Mouse (Mus musculus): Measurements from ENCODE around the gene Ankrd11. TPM values are rescaled to one million over a fixed set of nuclear protein-coding genes. Genes with fewer than 3 reads are reported as not detected.
A peak's percentile ranks its signal among the peaks of the same experiment; 100 is the strongest.

The Ankrd11 gene
- polyA plus RNA-seq, 1 experiment: 30.1 TPM

DNA sequence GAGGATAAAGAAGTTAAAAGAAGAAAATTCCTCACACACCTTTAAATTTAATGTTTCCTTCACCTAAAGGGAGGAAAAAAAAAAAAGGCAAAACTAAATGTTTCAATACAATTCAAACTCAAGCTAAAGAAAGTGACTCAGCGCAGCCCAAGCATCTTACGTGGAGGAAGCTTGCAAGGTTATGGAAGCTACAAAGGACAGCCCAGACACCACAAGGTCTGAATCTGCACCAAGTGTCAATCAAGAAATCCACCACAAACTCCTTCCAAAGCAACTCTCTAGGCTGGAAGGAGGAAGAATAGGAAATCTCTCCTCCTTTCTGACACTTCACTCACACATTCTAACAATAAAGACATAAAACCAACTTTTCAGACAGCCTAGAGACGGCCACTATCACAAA is 62.7 kb downstream of the Ankrd11 start:
- DNase-seq (ENCODE audit: low read depth, low spot score): no peak
- WGBS: 78% methylated on average over 3 of the region's 3 CpGs

DNA sequence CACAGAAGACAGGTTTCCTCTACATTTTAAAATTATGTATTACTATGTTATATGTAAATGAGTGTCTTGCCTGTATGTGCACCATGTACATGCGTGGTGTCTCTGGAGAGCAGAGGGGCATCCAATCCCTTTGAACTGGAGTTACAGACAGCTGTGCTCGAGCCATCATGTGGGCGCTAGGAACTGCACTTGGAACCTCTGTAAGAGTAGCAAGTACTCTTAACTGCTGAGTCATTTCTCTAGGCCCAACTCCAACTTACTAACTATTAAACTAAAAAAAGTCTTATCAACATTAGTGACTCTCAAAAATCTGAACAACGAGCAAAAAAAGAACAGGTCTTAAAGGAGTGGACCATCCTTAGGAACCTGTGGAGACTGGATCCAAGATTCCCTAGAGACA is 66.0 kb downstream of the Ankrd11 start:
- no peak for DNase-seq (ENCODE audit: low read depth, low spot score)
- WGBS: 40% methylated on average over 4 of the region's 4 CpGs

DNA sequence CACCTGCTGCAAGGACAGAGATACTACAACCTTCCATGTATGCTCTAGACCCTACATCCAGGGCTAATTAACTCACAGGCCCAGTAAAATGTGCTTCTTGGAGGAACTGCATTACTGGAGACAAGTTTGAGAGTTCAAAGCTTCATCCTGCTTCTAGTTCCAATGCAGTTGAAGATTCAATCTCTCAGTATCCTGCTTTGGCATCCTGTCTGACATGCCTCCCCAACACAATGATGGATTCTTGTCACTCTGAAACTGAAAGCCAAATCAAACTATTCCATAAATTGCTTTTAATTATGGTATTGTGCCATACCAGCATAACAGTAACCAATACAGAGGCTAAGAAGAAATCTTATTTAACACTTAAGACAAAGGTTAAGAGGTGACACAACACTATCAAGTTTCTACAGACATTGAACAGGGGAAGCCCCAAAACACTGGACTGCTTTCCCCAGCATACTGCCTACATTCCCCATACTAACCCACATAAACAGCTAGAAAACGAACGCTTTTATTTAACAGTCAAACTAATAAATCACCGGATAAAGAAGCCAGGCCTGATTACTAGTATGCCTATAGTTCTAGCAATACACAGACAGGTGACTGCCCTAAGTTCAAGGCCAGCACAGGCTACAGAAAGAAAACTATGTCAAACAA is 72.0 kb downstream of the Ankrd11 start:
- no peak for DNase-seq (ENCODE audit: low read depth, low spot score)
- WGBS: 65% methylated on average over 3 of the region's 3 CpGs

DNA sequence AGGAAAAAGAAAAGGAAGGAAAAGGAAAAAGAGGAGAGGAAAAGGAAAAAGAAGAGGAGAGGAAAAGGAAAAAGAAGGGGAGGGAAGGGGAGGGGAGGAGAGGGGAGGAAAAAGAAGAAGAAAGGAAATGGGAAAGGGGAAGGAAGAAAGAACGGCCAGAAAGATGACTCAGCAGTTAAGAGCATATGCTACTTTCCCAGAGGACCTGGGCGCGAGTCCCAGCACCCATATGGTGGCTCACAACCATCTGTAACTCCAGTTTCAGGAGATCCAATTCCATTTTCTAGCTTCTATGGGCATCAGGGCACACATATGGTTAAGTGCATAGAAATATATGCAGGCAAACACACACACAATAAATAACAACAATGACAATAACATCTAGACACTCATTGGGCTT is 73.9 kb downstream of the Ankrd11 start:
- whole genome bisulfite sequencing: 82% methylated on average over 3 of the region's 3 CpGs
- no peak for DNase-seq (ENCODE audit: low read depth, low spot score)

DNA sequence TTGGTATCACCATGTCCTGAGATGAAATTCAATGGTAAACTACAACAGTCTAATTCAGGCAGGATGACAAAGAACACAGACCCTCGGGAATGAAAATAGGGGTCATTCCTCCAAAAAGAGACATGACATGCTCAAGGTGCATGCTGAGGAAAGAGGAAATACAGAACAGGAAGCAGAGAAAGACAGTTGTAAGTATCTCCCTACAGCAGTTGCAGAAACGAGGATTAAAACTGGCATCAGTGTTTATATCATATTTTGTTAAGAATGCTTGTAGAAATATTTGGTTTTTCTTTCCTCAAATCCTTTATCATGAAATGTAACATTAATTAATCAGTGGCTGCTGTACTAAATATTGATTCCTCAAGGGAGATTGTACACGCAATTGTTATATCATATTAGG is 75.4 kb downstream of the Ankrd11 start:
- no peak for DNase-seq (ENCODE audit: low read depth, low spot score)
- WGBS: 64% methylated on average over 3 of the region's 3 CpGs

DNA sequence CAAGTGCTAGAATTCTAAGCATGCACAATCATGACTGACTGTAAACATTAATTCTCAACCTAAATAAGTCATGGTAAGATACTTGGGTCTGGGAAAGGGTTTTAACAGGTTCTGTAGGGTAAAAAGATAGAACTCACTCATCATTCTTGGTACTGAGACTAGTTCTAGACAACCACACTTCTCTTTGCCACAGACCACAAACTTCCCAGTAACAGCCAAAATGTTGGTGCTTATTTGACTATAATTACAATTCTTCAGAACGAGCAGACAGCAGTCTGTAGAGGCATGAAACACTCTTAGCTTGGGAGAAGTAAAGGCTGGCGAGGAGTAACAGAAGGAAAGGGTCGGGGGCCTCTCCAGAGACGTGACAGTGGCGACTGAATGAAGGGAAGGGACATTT is 80.0 kb downstream of the Ankrd11 start:
- DNase-seq (ENCODE audit: low read depth, low spot score): no peak
- 50% methylated on average over 5 of the region's 5 CpGs for WGBS

DNA sequence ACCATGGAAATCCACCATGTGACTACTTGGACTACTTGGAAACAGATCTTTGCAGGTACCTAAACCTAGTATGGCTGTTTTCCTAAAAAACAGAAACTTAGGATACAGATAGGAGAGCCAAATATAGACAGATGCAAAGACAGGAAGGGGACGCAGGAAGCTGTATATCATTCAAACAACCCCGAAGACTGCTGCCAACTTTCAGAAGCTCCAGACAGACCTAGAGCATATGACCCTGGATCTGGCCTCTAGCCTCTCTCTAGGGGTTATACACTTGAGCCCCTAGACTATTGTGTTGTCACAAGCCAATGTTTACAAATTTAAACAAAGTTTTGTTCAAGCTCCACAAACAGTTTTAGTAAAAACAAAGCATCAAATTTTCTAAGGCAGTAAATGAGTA is 80.6 kb downstream of the Ankrd11 start:
- 2% methylated on average over 2 of the region's 2 CpGs for WGBS
- DNase-seq (ENCODE audit: low read depth, low spot score): no peak

DNA sequence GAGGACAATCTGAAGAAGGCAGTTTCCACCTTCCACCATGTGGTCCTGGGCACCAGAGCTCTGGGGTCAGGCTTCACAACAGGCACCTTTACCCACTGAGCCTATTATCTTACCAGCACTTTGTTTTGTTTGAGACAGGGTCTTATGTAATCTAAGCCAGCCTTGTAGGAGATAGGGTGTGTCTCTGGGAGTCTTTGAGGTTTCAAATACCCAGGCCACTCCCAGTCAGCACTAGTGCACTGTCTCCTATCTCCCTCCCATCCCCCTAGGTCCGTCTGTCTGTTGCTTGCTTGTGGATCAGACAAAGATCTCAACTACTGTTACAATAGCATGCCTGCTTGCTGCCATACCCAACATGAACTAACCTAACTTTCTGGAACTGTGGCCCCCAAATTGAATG is 81.1 kb downstream of the Ankrd11 start:
- 5% methylated on average over 1 of the region's 1 CpGs for WGBS
- no peak for DNase-seq (ENCODE audit: low read depth, low spot score)

DNA sequence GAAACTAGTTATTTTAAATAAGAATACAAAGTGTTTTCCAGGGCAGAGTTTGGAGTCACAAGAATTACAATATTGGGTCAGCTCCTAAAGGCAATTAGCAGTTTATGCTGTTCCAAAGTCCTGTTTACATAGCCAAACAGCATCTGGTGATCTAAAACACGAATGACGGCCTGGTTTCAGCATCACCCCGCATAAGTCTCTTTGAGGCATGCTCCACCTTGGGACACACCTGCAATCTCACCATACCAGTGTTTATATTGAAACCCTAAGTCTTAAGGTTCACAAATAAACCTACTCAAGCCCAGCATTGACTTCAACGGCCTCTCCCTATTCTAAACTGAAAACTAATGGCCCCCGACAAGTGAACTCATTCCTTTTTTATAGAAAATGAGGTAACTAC is 81.8 kb downstream of the Ankrd11 start:
- WGBS: 26% methylated on average over 5 of the region's 5 CpGs
- DNase-seq (ENCODE audit: low read depth, low spot score): peak; percentile 92

DNA sequence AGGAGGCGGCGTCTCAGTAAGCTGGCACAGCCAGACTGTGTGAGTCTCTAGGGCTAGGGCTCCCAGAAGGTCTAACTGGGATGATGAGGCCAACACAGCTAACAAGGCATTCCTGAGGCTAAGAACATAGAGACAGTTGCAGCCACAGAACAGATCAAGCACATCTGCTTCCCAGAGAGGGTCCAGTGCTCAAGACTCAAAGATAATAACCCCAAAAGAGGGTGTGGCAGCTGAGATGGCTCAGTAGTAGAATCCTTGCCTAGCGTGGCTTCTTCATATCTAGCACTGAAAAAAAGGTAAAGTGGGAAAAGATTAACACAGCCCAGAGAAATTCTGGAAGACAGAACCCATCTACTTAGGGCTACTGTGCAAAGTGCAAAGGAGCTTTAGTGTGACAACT is 86.1 kb downstream of the Ankrd11 start:
- DNase-seq (ENCODE audit: low read depth, low spot score): no peak
- 94% methylated on average over 3 of the region's 3 CpGs for WGBS

DNA sequence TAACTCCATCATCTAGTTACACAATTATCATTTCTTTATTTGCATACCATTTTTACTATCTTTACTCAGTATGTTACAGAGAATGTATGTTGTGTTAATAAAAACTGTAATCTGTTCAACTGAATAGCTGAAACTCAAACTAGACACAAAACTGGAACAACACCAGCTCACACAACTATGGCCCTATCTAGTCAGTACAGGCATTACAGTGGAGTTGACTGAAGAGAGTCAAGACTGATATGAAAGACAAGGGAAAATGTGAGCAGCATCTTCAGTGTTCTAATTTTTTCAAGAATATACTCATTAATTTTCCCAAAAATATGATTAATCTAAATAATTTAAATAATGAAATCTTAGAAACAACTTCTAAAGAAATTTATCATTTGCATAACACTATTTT is 86.9 kb downstream of the Ankrd11 start:
- DNase-seq (ENCODE audit: low read depth, low spot score): no peak

DNA sequence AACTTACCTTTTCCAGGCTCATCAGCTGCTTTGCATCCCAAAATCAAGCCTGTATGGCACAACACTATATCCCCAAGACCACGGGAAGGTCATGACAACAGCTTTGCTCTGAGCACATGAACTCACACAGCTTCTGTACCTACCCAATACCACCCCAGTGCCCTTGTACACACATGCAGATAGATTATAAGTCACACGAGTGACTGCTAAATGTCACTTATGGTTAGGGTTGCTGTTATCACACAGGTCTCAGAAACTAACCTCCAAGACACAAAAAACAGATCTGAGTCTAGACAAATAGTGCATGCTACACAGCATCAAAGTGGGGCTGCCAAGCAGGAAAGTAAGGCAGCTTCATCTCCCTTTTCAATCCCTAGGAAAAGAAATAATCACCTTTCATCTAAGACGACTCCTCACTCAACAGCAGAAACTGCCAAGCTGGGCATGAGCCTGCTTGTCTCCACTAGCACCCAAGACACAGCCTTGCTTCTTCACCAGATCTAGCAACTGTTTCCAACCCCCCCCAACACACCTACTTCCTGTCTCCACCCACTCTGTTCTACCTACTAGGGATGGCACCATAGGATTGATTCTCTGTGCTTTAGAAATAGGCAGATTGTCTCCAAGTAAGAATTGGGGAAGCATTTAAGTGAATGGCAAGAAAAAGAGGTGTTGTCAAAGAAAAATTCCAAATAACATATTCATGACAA is 87.8 kb downstream of the Ankrd11 start:
- 63% methylated on average over 3 of the region's 3 CpGs for WGBS
- DNase-seq (ENCODE audit: low read depth, low spot score): no peak

DNA sequence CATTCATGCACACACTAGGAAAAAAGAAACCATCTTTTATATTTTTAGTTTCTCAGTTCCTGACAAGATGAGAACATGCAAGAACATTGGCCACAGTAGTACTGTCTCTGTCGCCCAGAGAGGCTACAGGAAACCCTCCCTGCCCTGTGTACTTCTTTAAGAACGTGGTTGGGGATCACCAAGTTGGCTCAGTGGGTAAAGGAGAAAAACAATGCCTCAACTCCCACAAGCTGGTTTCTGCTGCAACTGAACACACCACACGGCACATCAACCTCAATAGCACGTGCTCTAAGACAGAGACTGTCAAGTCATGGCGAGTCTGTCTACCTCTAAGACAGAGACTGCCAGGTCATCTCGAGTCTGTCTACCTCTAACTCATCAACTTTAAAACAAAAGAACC is 89.0 kb downstream of the Ankrd11 start:
- 81% methylated on average over 6 of the region's 6 CpGs for WGBS
- no peak for DNase-seq (ENCODE audit: low read depth, low spot score)

DNA sequence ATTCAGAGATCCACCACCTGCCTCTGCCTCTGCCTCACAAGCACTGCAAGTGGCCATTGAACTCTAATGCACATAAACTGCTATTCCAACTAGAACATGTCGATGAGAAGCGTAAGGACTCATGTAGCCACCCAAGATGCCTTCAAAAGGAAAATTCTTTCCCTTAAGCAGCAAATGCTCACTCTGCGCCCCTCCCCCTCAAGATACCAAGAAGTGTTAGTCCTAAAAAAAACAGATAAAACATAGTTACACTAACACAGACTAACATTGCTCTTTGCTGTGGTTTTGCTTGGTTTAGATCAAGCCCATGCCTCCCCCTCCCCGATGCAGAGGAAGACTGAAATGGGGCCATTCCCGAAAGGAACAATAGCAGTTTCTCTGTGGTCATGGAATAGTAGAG is 90.6 kb downstream of the Ankrd11 start:
- DNase-seq (ENCODE audit: low read depth, low spot score): no peak
- 66% methylated on average over 5 of the region's 5 CpGs for WGBS

DNA sequence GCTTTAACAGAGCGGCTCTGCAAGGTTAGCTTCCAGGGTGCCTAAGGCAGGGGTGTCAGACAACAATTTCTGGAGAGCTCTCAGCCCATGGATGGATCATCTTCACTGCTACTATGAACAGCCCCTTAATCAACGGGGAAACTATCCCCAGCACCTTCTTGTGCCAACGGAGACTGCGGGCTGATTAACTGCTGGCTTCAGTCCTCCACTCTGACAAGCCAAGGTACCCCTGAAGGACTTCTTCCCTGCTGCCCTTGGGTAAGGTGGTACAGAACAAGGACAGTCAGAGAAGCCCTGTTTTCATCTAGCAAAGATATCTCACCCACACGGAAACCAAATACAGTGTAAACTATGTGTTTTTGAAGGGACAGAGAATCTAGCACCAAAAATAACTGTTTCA is 92.4 kb downstream of the Ankrd11 start:
- no peak for DNase-seq (ENCODE audit: low read depth, low spot score)
- 58% methylated on average over 5 of the region's 5 CpGs for WGBS

DNA sequence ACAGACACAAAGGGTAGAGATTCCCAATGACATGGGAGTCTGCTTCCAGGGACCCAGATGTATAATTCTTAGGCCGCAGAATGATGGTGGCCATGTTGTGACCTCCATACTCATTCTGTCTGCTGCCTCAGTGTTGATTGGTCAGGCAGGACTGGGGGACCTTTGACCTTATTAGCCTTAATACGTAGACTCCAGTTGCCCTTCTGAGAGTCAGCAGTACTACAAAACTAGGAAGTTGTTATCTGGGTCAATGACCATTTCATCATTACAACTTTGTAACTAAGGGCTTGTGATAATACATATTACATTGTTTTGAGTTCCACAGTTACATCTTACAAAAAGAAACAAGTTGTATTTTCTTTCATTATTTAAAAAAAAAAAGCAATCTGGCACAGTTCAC is 96.3 kb downstream of the Ankrd11 start:
- DNase-seq (ENCODE audit: low read depth, low spot score): no peak
- WGBS: 65% methylated on average over 2 of the region's 2 CpGs

DNA sequence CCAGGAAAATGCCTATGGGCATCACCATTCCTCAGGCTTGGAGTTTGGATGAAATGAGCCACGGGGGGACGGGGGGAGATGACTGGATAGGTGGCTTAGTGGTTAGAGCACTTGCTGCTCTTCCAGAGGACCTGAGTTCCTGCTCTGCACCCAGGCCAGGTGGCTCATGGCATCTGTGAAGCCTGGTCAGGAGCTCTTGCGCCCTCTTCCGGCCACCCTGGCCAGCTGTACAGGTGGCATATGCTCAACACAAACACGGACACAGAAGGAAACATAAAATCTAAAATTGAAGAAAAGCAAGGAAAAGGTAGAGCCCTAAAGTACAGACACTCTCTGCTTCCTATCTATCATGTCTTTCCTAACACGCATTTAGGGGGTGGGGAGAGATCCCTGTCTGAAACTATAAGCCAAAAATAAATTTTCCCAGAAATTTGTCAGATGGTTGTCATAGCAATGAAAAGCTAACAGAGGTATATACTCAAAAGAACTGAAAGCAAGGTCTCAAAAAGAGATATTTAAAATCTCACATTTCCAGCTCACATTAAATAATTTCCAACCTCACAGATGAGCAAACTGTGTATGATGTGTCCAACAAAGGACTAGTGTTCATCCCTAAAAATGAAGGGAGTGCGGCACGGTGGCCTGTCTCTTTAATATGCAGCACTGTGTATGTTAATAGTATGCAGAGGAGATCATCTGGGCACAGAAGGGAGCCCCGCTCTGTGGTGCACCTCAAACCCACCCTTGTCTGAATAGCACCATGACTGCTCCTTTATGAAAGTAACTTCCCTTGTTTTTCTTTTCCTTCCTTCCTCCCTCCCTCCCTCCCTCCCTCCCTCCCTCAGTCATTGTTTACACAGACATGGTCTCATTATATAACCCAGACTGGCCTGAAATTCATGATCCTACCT is 99.0 kb downstream of the Ankrd11 start:
- no peak for DNase-seq (ENCODE audit: low read depth, low spot score)

DNA sequence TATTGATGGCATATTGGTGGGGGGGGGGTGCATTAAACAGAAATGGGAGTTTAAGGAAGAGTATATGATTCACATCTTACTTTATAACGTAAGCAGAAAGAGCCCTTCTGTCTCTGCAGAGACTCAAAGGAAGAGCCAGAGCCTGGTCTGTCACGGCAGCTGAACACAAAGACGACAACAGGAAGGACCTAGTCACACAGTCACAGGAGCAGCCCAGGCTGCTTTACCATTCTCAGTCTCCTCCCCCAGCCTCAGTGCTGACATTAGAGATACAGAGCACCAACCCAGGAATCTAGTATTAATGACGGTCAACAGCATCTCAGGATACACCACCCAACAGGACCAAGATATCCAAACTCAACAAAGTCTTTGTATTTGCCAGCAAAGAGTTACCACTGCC is 103.5 kb downstream of the Ankrd11 start:
- DNase-seq (ENCODE audit: low read depth, low spot score): no peak
- 34% methylated on average over 4 of the region's 4 CpGs for WGBS

More for the DNA sequence above, 99.0 kb downstream of the Ankrd11 start:
- 56% methylated on average over 9 of the region's 9 CpGs for WGBS

DNA sequence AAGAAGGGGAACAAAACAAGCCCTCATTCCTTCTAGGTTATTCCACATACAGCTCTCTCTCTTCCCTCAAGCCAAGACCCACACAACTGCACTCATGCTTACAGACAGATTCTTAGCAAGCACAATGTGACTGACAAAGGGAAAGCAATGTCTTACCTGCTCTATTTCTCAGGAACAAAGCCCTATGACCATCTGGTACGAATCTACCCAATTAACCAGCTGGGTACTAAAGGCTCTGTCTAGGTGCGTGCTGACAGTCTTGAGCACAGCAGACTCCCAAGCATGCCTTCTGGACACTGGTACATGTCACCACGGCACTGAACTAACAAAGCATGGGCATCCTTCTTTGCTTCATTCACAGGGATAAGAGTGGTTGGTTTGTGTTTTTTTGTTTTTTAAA is 103.9 kb downstream of the Ankrd11 start:
- 72% methylated on average over 3 of the region's 3 CpGs for WGBS
- DNase-seq (ENCODE audit: low read depth, low spot score): no peak

DNA sequence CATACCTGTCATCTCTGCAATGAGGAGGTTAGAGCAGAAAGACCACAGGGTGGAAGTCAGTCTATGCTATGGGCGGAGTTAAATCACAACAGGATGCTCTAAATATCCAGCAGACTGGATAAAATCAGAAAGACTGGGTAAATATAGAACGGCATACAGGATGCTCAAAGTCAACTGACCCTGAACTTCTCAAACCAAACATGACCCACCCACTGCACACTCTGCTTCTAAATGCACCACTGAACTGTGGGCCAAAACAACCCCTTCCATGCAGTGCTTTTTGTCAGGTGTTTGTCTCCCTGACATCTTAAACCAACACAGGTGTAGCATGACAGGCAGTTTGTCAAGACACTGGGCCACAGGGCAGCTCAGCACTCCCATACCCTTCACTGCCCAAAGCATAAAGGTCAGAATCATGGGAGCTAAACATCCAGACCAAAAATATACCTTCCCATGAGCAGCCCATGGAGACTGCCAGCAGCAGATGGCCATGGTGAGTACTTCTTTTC is 104.5 kb downstream of the Ankrd11 start:
- no peak for DNase-seq (ENCODE audit: low read depth, low spot score)
- 49% methylated on average over 2 of the region's 2 CpGs for WGBS

Data from large intestine, adult 2 months (tissue).